Mouse (Mus musculus) lung, adult 2 months (tissue): Measurements from ENCODE around the gene D430042O09Rik.

Experiments
- CTCF ChIP-seq: fragments of 200-500 bp; IDR thresholded peaks from 2 replicates; pipeline ENCODE4 v1.5.1; 2011; ENCODE audit warnings: mild to moderate bottlenecking, low read length, control low read depth; ENCODE audit not compliant: insufficient read depth
- POLR2A ChIP-seq: fragments of 200-500 bp; IDR thresholded peaks from 2 replicates; pipeline ENCODE4 v1.6.1; 2011; ENCODE audit warnings: low read depth, mild to moderate bottlenecking, control low read depth, low read length, borderline replicate concordance; ENCODE audit errors: extremely low read depth

DNA sequence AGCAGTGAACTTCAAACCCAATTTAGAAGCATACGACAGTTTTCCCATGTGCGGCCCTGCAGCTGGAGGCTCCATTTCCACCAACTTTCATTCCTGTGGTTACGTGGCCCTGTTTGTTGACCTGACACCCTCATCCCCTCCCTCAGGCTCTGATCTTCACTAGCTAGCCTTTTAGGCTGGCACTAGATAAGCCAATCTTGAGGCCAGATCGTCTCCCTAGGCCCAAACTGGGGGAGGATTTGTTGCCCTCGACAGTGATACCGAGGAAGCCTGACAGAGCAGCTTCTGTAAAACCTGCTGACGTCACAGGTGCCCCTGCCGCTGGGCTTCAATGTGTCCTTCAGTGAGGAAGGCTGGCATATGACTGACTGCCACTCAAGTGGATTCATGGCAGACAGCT, 36.3 kb upstream of the D430042O09Rik start:
- TF ChIP-seq POLR2A (no peak), CTCF (no peak)
